Mouse (Mus musculus): ENCODE results near the gene BC048507. TPM values are rescaled to one million over a fixed set of nuclear protein-coding genes. Genes with fewer than 3 reads are reported as not detected.

Gene BC048507
- total RNA-seq, 2 experiments from 2014 or later = not detected

Other genes starting within 250 kb of the BC048507 start
- gene Gm49345, start 225.6 kb upstream of the BC048507 start, total RNA-seq (2021) = not detected
- 1 to 10 TPM; 4.3 to 7.2 TPM for gene Zfp729a, start 225.5 kb upstream of the BC048507 start, total RNA-seq (2021)
- 10 to 100 TPM in 1 of 2 experiments, 1 to 10 TPM in 1; 8.5 to 12.7 TPM for gene Zfp738, start 176.3 kb upstream of the BC048507 start, total RNA-seq (2021)
- gene Zfp65, start 134.2 kb upstream of the BC048507 start, total RNA-seq (2021) = 10 to 100 TPM in 1 of 2 experiments, 1 to 10 TPM in 1; 8.9 to 11.7 TPM
- 1 to 10 TPM; 3.6 to 6.4 TPM for gene Zfp85, start 108.1 kb upstream of the BC048507 start, total RNA-seq (2021)
- 1 to 10 TPM; 1.2 to 2.2 TPM for gene Zfp493, start 83.6 kb upstream of the BC048507 start, total RNA-seq (2021)
- gene Zfp273, start 49.6 kb upstream of the BC048507 start, total RNA-seq (2021) = 1 to 10 TPM; 3.5 to 5.5 TPM
- 1 to 10 TPM; 2.3 to 2.4 TPM for gene Gm10037, start 32.2 kb upstream of the BC048507 start, total RNA-seq (2021)

Data from adrenal gland, postnatal 10 days (tissue).